Mouse (Mus musculus): ENCODE data around the gene Frmd4a. TPM values are rescaled to one million over a fixed set of nuclear protein-coding genes. Genes with fewer than 3 reads are reported as not detected.
A peak's percentile ranks its signal among the peaks of the same experiment; 100 is the strongest.

Gene Frmd4a
- total RNA-seq, 2 experiments from 2014 or later, result 10.8 to 14.2 TPM

GRCm38 (mm10) chr2:4578291-4578690 is 560.8 kb downstream of the Frmd4a start:
- no peak for DNase-seq
- intact Hi-C loops (cut with DNase I; ENCODE audit: low total_unique reads), result no loop called here

- no peak for DNase-seq
- intact Hi-C loops (cut with DNase I; ENCODE audit: low total_unique reads), result no loop called here
Observed at GRCm38 (mm10) chr2:4579357-4580068, 562.0 kb downstream of the Frmd4a start.

- intact Hi-C loops (cut with DNase I; ENCODE audit: low total_unique reads), result no loop called here
- DNase-seq, result no peak
Observed at GRCm38 (mm10) chr2:4580666-4581065, 563.1 kb downstream of the Frmd4a start.

- intact Hi-C loops (cut with DNase I; ENCODE audit: low total_unique reads), result no loop called here
- DNase-seq, result no peak
Observed at GRCm38 (mm10) chr2:4582930-4583329, 565.4 kb downstream of the Frmd4a start.

- DNase-seq, result no peak
- intact Hi-C loops (cut with DNase I; ENCODE audit: low total_unique reads), result no loop called here
Observed at GRCm38 (mm10) chr2:4584252-4584651, 566.7 kb downstream of the Frmd4a start.

- peak; percentile 52 for DNase-seq
- intact Hi-C loops (cut with DNase I; ENCODE audit: low total_unique reads), result no loop called here
Observed at GRCm38 (mm10) chr2:4586245-4586644, 568.7 kb downstream of the Frmd4a start.

- intact Hi-C loops (cut with DNase I; ENCODE audit: low total_unique reads), result no loop called here
- DNase-seq, result no peak
Observed at GRCm38 (mm10) chr2:4587685-4588409, 570.3 kb downstream of the Frmd4a start.

GRCm38 (mm10) chr2:4591647-4592046 is 574.1 kb downstream of the Frmd4a start:
- no peak for DNase-seq
- intact Hi-C loops (cut with DNase I; ENCODE audit: low total_unique reads), result no loop called here

- intact Hi-C loops (cut with DNase I; ENCODE audit: low total_unique reads), result no loop called here
- peak; percentile 37 for DNase-seq
Observed at GRCm38 (mm10) chr2:4592666-4593065, 575.1 kb downstream of the Frmd4a start.

- DNase-seq, result peak; percentile 80
- intact Hi-C loops (cut with DNase I; ENCODE audit: low total_unique reads), result no loop called here
Observed at GRCm38 (mm10) chr2:4593433-4593832, 575.9 kb downstream of the Frmd4a start.

GRCm38 (mm10) chr2:4593878-4594387 is 576.4 kb downstream of the Frmd4a start:
- intact Hi-C loops (cut with DNase I; ENCODE audit: low total_unique reads), result no loop called here
- no peak for DNase-seq

GRCm38 (mm10) chr2:4596992-4597391 is 579.5 kb downstream of the Frmd4a start:
- no peak for DNase-seq
- intact Hi-C loops (cut with DNase I; ENCODE audit: low total_unique reads), result no loop called here

- intact Hi-C loops (cut with DNase I; ENCODE audit: low total_unique reads), result no loop called here
- peak; percentile 67 for DNase-seq
Observed at GRCm38 (mm10) chr2:4601034-4601890, 583.7 kb downstream of the Frmd4a start.

GRCm38 (mm10) chr2:4603361-4603945 is 585.9 kb downstream of the Frmd4a start:
- no peak for DNase-seq
- intact Hi-C loops (cut with DNase I; ENCODE audit: low total_unique reads), result loop anchor here (2.0 kb wide), 1 partner anchor 105 kb away; no protein-coding TSS in a partner anchor

GRCm38 (mm10) chr2:4606559-4606958 is 589.0 kb downstream of the Frmd4a start:
- DNase-seq, result no peak
- intact Hi-C loops (cut with DNase I; ENCODE audit: low total_unique reads), result no loop called here

- no peak for DNase-seq
- intact Hi-C loops (cut with DNase I; ENCODE audit: low total_unique reads), result no loop called here
Observed at GRCm38 (mm10) chr2:4608253-4608652, 590.7 kb downstream of the Frmd4a start.

GRCm38 (mm10) chr2:4609433-4609832 is 591.9 kb downstream of the Frmd4a start:
- intact Hi-C loops (cut with DNase I; ENCODE audit: low total_unique reads), result no loop called here

GRCm38 (mm10) chr2:4611295-4611694 is 593.8 kb downstream of the Frmd4a start:
- no peak for DNase-seq
- intact Hi-C loops (cut with DNase I; ENCODE audit: low total_unique reads), result no loop called here

More at GRCm38 (mm10) chr2:4609433-4609832, 591.9 kb downstream of the Frmd4a start:
- no peak for DNase-seq

GRCm38 (mm10) chr2:4611704-4612103 is 594.2 kb downstream of the Frmd4a start:
- DNase-seq, result no peak
- intact Hi-C loops (cut with DNase I; ENCODE audit: low total_unique reads), result no loop called here
